Mouse (Mus musculus): ENCODE results near the gene Gpr62.
"Not testable (repeated sequence)": the region's sequence is repeated elsewhere in the genome, so short reads cannot be mapped to it uniquely, and the experiment has no call there.

Gpr62 gene

GRCm38 (mm10) chr9:106465571-106466200 lies at the start of gene Gpr62:
Gene Gpr62 (minus strand): TSS chr9:106465938.
- H3K36me3 ChIP-seq (ENCODE audit: insufficient read depth, low read length): peaks cover 34% of the 10 kb centered on the region
- H3K9me3 ChIP-seq (ENCODE audit: low read length): no peaks in the 10 kb centered on the region
- H3K4me1 ChIP-seq (replicated peaks; ENCODE audit: low read depth, low read length): peaks cover 56% of the 10 kb centered on the region
- H3K4me3 ChIP-seq (replicated peaks; ENCODE audit: low read length): peak within 1 kb of the TSS; percentile 87
- H3K27me3 ChIP-seq (ENCODE audit: insufficient read depth, low read length): peaks cover 19% of the 10 kb centered on the region
- TF ChIP-seq NANOG (IDR thresholded peaks at IDR 0.05; ENCODE audit: borderline replicate concordance, low read length) (no peak), POU5F1 (IDR thresholded peaks at IDR 0.05; ENCODE audit: borderline replicate concordance, low read length) (no peak), CTCF (conservative IDR thresholded peaks at IDR 0.05; ENCODE audit: low read length) (no peak)

DNA sequence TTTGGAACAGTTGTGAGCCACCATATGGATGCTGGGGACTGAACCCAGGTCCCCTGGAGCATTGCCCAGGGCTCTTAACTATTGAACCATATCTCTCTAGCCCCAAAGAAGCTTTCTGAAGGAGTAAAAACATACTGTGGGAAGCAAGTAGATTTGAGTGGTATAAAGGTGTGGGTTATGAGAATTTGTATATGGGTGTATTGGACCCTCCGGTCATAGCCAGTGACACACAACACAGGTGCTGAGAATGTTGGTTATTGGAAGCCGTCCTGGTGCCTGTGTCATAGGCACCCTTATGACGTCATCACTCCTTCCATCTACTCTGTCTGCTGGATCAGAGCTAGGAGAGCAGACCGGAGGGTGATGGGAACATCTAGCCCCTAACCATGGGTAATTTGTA lies 48.5 kb upstream of the Gpr62 start, which contains the start of gene Iqcf5:
TSS of gene Iqcf5 (plus strand) at position 301 of the 400 bp plus-strand sequence.
- Histone ChIP-seq H3K4me1 (replicated peaks; ENCODE audit: low read depth, low read length) (peaks cover 21% of the 10 kb centered on the region), H3K36me3 (ENCODE audit: insufficient read depth, low read length) (no peaks in the 10 kb centered on the region), H3K4me3 (replicated peaks; ENCODE audit: low read length) (no peak within 1 kb of the TSS; the same call in 1 of the 2 replicates), H3K9me3 (ENCODE audit: low read length) (no peaks in the 10 kb centered on the region), H3K27me3 (ENCODE audit: insufficient read depth, low read length) (peaks cover 3% of the 10 kb centered on the region; the same call in 1 of the 2 replicates)
- TF ChIP-seq POU5F1 (IDR thresholded peaks at IDR 0.05; ENCODE audit: borderline replicate concordance, low read length): no peak

GRCm38 (mm10) chr9:106513566-106513965 lies 47.8 kb upstream of the Gpr62 start:
- TF ChIP-seq CTCF (conservative IDR thresholded peaks at IDR 0.05; ENCODE audit: low read length): no peak
- TF ChIP-seq NANOG (IDR thresholded peaks at IDR 0.05; ENCODE audit: borderline replicate concordance, low read length): no peak
- no peak for TF ChIP-seq POU5F1 (IDR thresholded peaks at IDR 0.05; ENCODE audit: borderline replicate concordance, low read length)
- Histone ChIP-seq H3K36me3 (ENCODE audit: insufficient read depth, low read length) (no peaks in the 10 kb centered on the region), H3K27me3 (ENCODE audit: insufficient read depth, low read length) (peaks cover 3% of the 10 kb centered on the region; the same call in 1 of the 2 replicates), H3K4me1 (replicated peaks; ENCODE audit: low read depth, low read length) (peaks cover 21% of the 10 kb centered on the region), H3K9me3 (ENCODE audit: low read length) (no peaks in the 10 kb centered on the region), H3K4me3 (replicated peaks; ENCODE audit: low read length) (no peak overlapping the region)

DNA sequence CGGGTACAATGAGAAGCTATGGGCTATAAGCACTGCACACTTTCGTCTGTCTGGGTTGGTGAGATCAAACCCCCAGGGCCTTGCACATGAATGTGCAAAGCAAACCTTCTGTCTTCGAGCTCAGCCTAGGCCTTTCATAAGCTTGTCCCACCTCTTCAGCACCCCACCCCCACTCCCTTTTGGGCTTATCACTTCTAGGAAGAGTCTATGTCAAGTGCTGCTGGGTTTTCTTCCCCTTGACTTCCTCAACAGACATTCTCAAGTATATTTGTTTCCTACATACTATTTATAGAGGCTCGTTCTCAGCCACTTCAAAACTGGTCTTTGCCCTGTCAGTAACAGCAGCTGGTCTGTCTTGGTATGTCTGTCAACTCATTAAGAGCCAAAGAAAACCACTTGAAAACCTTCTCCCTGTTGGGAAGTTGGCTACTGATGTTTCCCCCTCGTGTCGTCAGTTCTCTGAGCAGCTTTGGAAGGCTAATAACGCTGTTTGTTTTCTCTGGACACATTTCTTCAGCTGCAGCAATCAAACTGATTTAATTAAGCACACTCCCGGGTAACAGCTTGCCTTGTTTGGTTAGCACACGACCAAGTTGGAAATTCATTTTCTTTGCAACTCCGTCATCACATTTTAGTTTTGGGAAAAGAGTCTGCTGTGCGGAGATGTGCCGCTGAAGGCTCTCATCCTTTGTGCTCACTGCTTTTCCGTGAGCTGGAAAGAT lies 47.2 kb upstream of the Gpr62 start:
- Histone ChIP-seq H3K4me3 (replicated peaks; ENCODE audit: low read length) (no peak overlapping the region), H3K36me3 (ENCODE audit: insufficient read depth, low read length) (no peaks in the 10 kb centered on the region)
- TF ChIP-seq NANOG (IDR thresholded peaks at IDR 0.05; ENCODE audit: borderline replicate concordance, low read length): no peak
- TF ChIP-seq CTCF (conservative IDR thresholded peaks at IDR 0.05; ENCODE audit: low read length): no peak
- no peak for TF ChIP-seq POU5F1 (IDR thresholded peaks at IDR 0.05; ENCODE audit: borderline replicate concordance, low read length)

GRCm38 (mm10) chr9:106509356-106509755 lies 43.6 kb upstream of the Gpr62 start:
- no peaks in the 10 kb centered on the region for H3K9me3 ChIP-seq (ENCODE audit: low read length)
- no peak overlapping the region for H3K4me3 ChIP-seq (replicated peaks; ENCODE audit: low read length)
- peaks cover 3% of the 10 kb centered on the region; the same call in 1 of the 2 replicates for H3K27me3 ChIP-seq (ENCODE audit: insufficient read depth, low read length)
- H3K4me1 ChIP-seq (replicated peaks; ENCODE audit: low read depth, low read length): peaks cover 20% of the 10 kb centered on the region
- H3K36me3 ChIP-seq (ENCODE audit: insufficient read depth, low read length): no peaks in the 10 kb centered on the region
- TF ChIP-seq CTCF (conservative IDR thresholded peaks at IDR 0.05; ENCODE audit: low read length) (no peak), POU5F1 (IDR thresholded peaks at IDR 0.05; ENCODE audit: borderline replicate concordance, low read length) (no peak), NANOG (IDR thresholded peaks at IDR 0.05; ENCODE audit: borderline replicate concordance, low read length) (no peak)

More for the DNA sequence above, 47.2 kb upstream of the Gpr62 start:
- H3K27me3 ChIP-seq (ENCODE audit: insufficient read depth, low read length): peaks cover 3% of the 10 kb centered on the region; the same call in 1 of the 2 replicates
- H3K4me1 ChIP-seq (replicated peaks; ENCODE audit: low read depth, low read length): peaks cover 21% of the 10 kb centered on the region
- H3K9me3 ChIP-seq (ENCODE audit: low read length): no peaks in the 10 kb centered on the region

DNA sequence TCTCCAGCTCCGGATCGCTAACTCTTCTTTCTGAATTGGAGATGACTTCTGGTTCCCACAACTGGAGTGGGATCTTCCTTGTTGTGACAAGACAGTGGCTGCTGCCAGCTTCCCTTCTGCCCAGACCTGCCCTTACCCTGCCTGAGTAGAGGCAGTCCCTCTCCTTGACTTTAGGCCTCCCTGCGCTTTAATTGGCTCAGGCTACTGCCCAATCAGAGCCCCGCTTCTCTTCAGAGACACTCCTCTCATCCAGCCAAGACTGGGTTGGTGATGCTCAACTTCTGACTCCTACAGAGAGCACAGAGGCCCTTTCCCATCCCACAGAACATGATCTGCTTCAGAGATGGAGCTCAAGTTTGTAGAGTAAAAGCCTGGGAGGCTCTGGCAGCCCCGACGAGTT lies 38.5 kb upstream of the Gpr62 start:
- TF ChIP-seq POU5F1 (IDR thresholded peaks at IDR 0.05; ENCODE audit: borderline replicate concordance, low read length) (no peak), CTCF (conservative IDR thresholded peaks at IDR 0.05; ENCODE audit: low read length) (no peak), NANOG (IDR thresholded peaks at IDR 0.05; ENCODE audit: borderline replicate concordance, low read length) (no peak)

GRCm38 (mm10) chr9:106501846-106502245 lies 36.1 kb upstream of the Gpr62 start:
- peaks cover 17% of the 10 kb centered on the region; the same call in 1 of the 2 replicates for H3K4me1 ChIP-seq (replicated peaks; ENCODE audit: low read depth, low read length)
- H3K36me3 ChIP-seq (ENCODE audit: insufficient read depth, low read length): no peaks in the 10 kb centered on the region
- no peaks in the 10 kb centered on the region for H3K9me3 ChIP-seq (ENCODE audit: low read length)
- TF ChIP-seq POU5F1 (IDR thresholded peaks at IDR 0.05; ENCODE audit: borderline replicate concordance, low read length) (no peak), CTCF (conservative IDR thresholded peaks at IDR 0.05; ENCODE audit: low read length) (no peak), NANOG (IDR thresholded peaks at IDR 0.05; ENCODE audit: borderline replicate concordance, low read length) (no peak)
- peak overlapping the region; percentile 57 for H3K4me3 ChIP-seq (replicated peaks; ENCODE audit: low read length)
- H3K27me3 ChIP-seq (ENCODE audit: insufficient read depth, low read length): peaks cover 17% of the 10 kb centered on the region; the same call in 1 of the 2 replicates

More for the DNA sequence above, 38.5 kb upstream of the Gpr62 start:
- H3K27me3 ChIP-seq (ENCODE audit: insufficient read depth, low read length): peaks cover 17% of the 10 kb centered on the region; the same call in 1 of the 2 replicates
- H3K4me3 ChIP-seq (replicated peaks; ENCODE audit: low read length): no peak overlapping the region
- H3K9me3 ChIP-seq (ENCODE audit: low read length): no peaks in the 10 kb centered on the region
- H3K4me1 ChIP-seq (replicated peaks; ENCODE audit: low read depth, low read length): peaks cover 17% of the 10 kb centered on the region; the same call in 1 of the 2 replicates
- no peaks in the 10 kb centered on the region for H3K36me3 ChIP-seq (ENCODE audit: insufficient read depth, low read length)

DNA sequence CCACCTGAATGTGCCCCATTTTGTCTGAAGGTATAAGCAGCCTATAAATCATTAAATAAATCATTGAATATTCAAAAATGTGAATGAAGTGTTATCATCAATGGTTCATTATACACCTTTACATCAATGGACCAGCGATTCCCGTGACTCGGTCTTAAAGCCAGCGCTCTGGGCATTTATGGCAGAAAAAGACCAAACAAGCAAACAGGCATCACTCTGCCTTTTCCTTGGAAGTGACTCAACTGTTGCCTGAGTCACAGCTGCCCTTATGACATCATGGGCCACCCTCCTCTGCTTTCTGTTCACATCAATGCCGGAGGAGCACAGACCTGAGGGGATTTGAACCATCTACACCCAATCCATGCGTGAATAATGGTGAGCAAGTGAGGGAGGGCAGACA lies 33.9 kb upstream of the Gpr62 start, which contains the start of gene Iqcf1:
TSS of gene Iqcf1 (plus strand) at position 301 of the 400 bp plus-strand sequence.
- Histone ChIP-seq H3K4me1 (replicated peaks; ENCODE audit: low read depth, low read length) (peaks cover 17% of the 10 kb centered on the region; the same call in 1 of the 2 replicates), H3K9me3 (ENCODE audit: low read length) (no peaks in the 10 kb centered on the region), H3K4me3 (replicated peaks; ENCODE audit: low read length) (no peak within 1 kb of the TSS), H3K36me3 (ENCODE audit: insufficient read depth, low read length) (no peaks in the 10 kb centered on the region), H3K27me3 (ENCODE audit: insufficient read depth, low read length) (peaks cover 14% of the 10 kb centered on the region; the same call in 1 of the 2 replicates)
- TF ChIP-seq CTCF (conservative IDR thresholded peaks at IDR 0.05; ENCODE audit: low read length) (no peak), NANOG (IDR thresholded peaks at IDR 0.05; ENCODE audit: borderline replicate concordance, low read length) (no peak), POU5F1 (IDR thresholded peaks at IDR 0.05; ENCODE audit: borderline replicate concordance, low read length) (no peak)

DNA sequence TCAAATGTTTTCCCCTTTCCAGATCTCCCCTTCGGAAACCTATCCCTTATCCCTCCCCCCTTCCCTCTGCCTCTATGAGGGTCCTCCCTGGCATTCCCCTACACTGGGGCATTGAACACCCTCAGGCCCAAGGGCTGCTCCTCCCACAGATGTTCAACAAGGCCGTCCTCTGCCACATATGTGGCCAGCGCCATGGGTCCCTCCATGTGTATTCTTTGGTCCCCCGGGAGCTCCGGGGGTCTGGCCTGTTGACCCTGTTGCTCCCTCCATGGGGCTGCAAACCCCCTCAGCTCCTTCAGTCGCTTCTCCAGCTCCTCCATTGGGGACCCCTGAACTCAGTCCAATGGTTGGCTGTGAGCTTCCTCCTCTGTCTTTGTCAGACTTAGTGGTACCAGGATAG lies 21.9 kb upstream of the Gpr62 start:
- H3K9me3 ChIP-seq (ENCODE audit: low read length); H3K27me3 ChIP-seq (ENCODE audit: insufficient read depth, low read length); H3K4me3 ChIP-seq (replicated peaks; ENCODE audit: low read length): not testable (repeated sequence)
- peaks cover 48% of the 10 kb centered on the region for H3K36me3 ChIP-seq (ENCODE audit: insufficient read depth, low read length)
- H3K4me1 ChIP-seq (replicated peaks; ENCODE audit: low read depth, low read length): peaks cover 55% of the 10 kb centered on the region

Data from E14TG2a.4 (cell line).